Mouse (Mus musculus): Measurements from ENCODE around the gene Gbp4. TPM values are rescaled to one million over a fixed set of nuclear protein-coding genes. Genes with fewer than 3 reads are reported as not detected.
"Not testable (repeated sequence)": the region's sequence is repeated elsewhere in the genome, so short reads cannot be mapped to it uniquely, and the experiment has no call there.

Gene Gbp4
- total RNA-seq (2014; rRNA removed) (1.6 and 1.9 TPM in 2 replicates), polyA plus RNA-seq (2015; fragmentation: Nextera tagmentation; extraction: Ambion mirVana) (0.63 and 1.1 TPM in 2 replicates)

- not testable (repeated sequence) for H3K27me3 ChIP-seq (ENCODE audit: insufficient read depth, low read length); H3K4me1 ChIP-seq (ENCODE audit: insufficient read depth, low read length); H3K36me3 ChIP-seq (ENCODE audit: insufficient read depth, low read length); H3K9ac ChIP-seq (replicated peaks; ENCODE audit: low read length); DNase-seq (ENCODE audit: low spot score); H3K4me2 ChIP-seq (ENCODE audit: low read depth, low read length); H3K27ac ChIP-seq; ATAC-seq; H3K9me3 ChIP-seq (ENCODE audit: low read length); H3K4me3 ChIP-seq (ENCODE audit: low read length)
- 24% methylated on average over 2 of the region's 2 CpGs for WGBS
These were observed at the start of gene Gbp4, which contains the start of the genes Gbp9 and Gbp8 for GRCm38 (mm10) chr5:105139409-105140088. Gene Gbp4 (minus strand): TSS chr5:105139586. Gene Gbp9 (minus strand): TSS chr5:105139539. Gene Gbp8 (minus strand): TSS chr5:105139540.

GRCm38 (mm10) chr5:105181446-105181845, 42.1 kb upstream of the Gbp4 start:
- no peak for ATAC-seq
- no peak overlapping the region for H3K4me2 ChIP-seq (ENCODE audit: low read depth, low read length)
- H3K9ac ChIP-seq (replicated peaks; ENCODE audit: low read length), result no peak overlapping the region
- TF ChIP-seq CTCF (IDR thresholded peaks at IDR 0.05; ENCODE audit: low read depth), result no peak
- DNase-seq (ENCODE audit: low spot score), result no peak
- no peaks in the 10 kb centered on the region for H3K36me3 ChIP-seq (ENCODE audit: insufficient read depth, low read length)
- no peaks in the 10 kb centered on the region for H3K27me3 ChIP-seq (ENCODE audit: insufficient read depth, low read length)
- H3K4me1 ChIP-seq (ENCODE audit: insufficient read depth, low read length), result no peaks in the 10 kb centered on the region
- no peak overlapping the region for H3K27ac ChIP-seq
- H3K9me3 ChIP-seq (ENCODE audit: low read length), result no peaks in the 10 kb centered on the region
- no peak overlapping the region for H3K4me3 ChIP-seq (ENCODE audit: low read length)

- Histone ChIP-seq H3K27me3 (ENCODE audit: insufficient read depth, low read length) (no peaks in the 10 kb centered on the region), H3K36me3 (ENCODE audit: insufficient read depth, low read length) (no peaks in the 10 kb centered on the region), H3K9ac (replicated peaks; ENCODE audit: low read length) (no peak overlapping the region), H3K4me1 (ENCODE audit: insufficient read depth, low read length) (no peaks in the 10 kb centered on the region), H3K4me2 (ENCODE audit: low read depth, low read length) (no peak overlapping the region), H3K4me3 (ENCODE audit: low read length) (no peak overlapping the region), H3K9me3 (ENCODE audit: low read length) (no peaks in the 10 kb centered on the region), H3K27ac (no peak overlapping the region)
- ATAC-seq (no peak), DNase-seq (ENCODE audit: low spot score) (no peak)
- no peak for TF ChIP-seq CTCF (IDR thresholded peaks at IDR 0.05; ENCODE audit: low read depth)
- WGBS, result 87% methylated on average over 5 of the region's 5 CpGs
These were observed 17.2 kb upstream of the Gbp4 start for GRCm38 (mm10) chr5:105156582-105156981.

GRCm38 (mm10) chr5:105154049-105154448, 14.7 kb upstream of the Gbp4 start:
- Histone ChIP-seq H3K4me1 (ENCODE audit: insufficient read depth, low read length) (no peaks in the 10 kb centered on the region), H3K4me2 (ENCODE audit: low read depth, low read length) (no peak overlapping the region), H3K9ac (replicated peaks; ENCODE audit: low read length) (no peak overlapping the region), H3K9me3 (ENCODE audit: low read length) (no peaks in the 10 kb centered on the region), H3K27ac (no peak overlapping the region), H3K27me3 (ENCODE audit: insufficient read depth, low read length) (no peaks in the 10 kb centered on the region), H3K36me3 (ENCODE audit: insufficient read depth, low read length) (no peaks in the 10 kb centered on the region), H3K4me3 (ENCODE audit: low read length) (no peak overlapping the region)
- DNase-seq (ENCODE audit: low spot score) (no peak), ATAC-seq (no peak)
- TF ChIP-seq CTCF (IDR thresholded peaks at IDR 0.05; ENCODE audit: low read depth), result no peak

GRCm38 (mm10) chr5:105148062-105148461, 8.7 kb upstream of the Gbp4 start:
- not testable (repeated sequence) for H3K9me3 ChIP-seq (ENCODE audit: low read length); H3K27me3 ChIP-seq (ENCODE audit: insufficient read depth, low read length); H3K4me3 ChIP-seq (ENCODE audit: low read length); DNase-seq (ENCODE audit: low spot score); H3K36me3 ChIP-seq (ENCODE audit: insufficient read depth, low read length); H3K9ac ChIP-seq (replicated peaks; ENCODE audit: low read length); H3K4me1 ChIP-seq (ENCODE audit: insufficient read depth, low read length); ATAC-seq; H3K4me2 ChIP-seq (ENCODE audit: low read depth, low read length); H3K27ac ChIP-seq
- 62% methylated on average over 2 of the region's 2 CpGs for WGBS

- Histone ChIP-seq H3K9ac (replicated peaks; ENCODE audit: low read length) (no peak overlapping the region), H3K27ac (no peak overlapping the region), H3K9me3 (ENCODE audit: low read length) (no peaks in the 10 kb centered on the region), H3K4me3 (ENCODE audit: low read length) (no peak overlapping the region), H3K4me1 (ENCODE audit: insufficient read depth, low read length) (no peaks in the 10 kb centered on the region), H3K27me3 (ENCODE audit: insufficient read depth, low read length) (no peaks in the 10 kb centered on the region), H3K36me3 (ENCODE audit: insufficient read depth, low read length) (no peaks in the 10 kb centered on the region), H3K4me2 (ENCODE audit: low read depth, low read length) (no peak overlapping the region)
- DNase-seq (ENCODE audit: low spot score), result no peak
- TF ChIP-seq CTCF (IDR thresholded peaks at IDR 0.05; ENCODE audit: low read depth), result no peak
- no peak for ATAC-seq
These were observed 7.1 kb upstream of the Gbp4 start for GRCm38 (mm10) chr5:105146447-105146846.

- H3K27me3 ChIP-seq (ENCODE audit: insufficient read depth, low read length); H3K4me3 ChIP-seq (ENCODE audit: low read length); H3K4me2 ChIP-seq (ENCODE audit: low read depth, low read length); ATAC-seq; H3K4me1 ChIP-seq (ENCODE audit: insufficient read depth, low read length); DNase-seq (ENCODE audit: low spot score); H3K36me3 ChIP-seq (ENCODE audit: insufficient read depth, low read length); H3K27ac ChIP-seq; H3K9me3 ChIP-seq (ENCODE audit: low read length); H3K9ac ChIP-seq (replicated peaks; ENCODE audit: low read length): not testable (repeated sequence)
- 43% methylated on average over 3 of the region's 3 CpGs for WGBS
These were observed 6.3 kb upstream of the Gbp4 start for GRCm38 (mm10) chr5:105145731-105146130.

- H3K9ac ChIP-seq (replicated peaks; ENCODE audit: low read length); H3K9me3 ChIP-seq (ENCODE audit: low read length); H3K4me1 ChIP-seq (ENCODE audit: insufficient read depth, low read length): not testable (repeated sequence)
These were observed 864 bp upstream of the Gbp4 start for GRCm38 (mm10) chr5:105140089-105140810.

More at GRCm38 (mm10) chr5:105140089-105140810, 864 bp upstream of the Gbp4 start:
- not testable (repeated sequence) for H3K36me3 ChIP-seq (ENCODE audit: insufficient read depth, low read length); H3K27me3 ChIP-seq (ENCODE audit: insufficient read depth, low read length); DNase-seq (ENCODE audit: low spot score); H3K4me2 ChIP-seq (ENCODE audit: low read depth, low read length); ATAC-seq; H3K27ac ChIP-seq; H3K4me3 ChIP-seq (ENCODE audit: low read length)
- WGBS, result 32% methylated on average over 2 of the region's 2 CpGs
